Mouse (Mus musculus) heart, postnatal 0 days (tissue): ENCODE results near the gene Fmo6. TPM values are rescaled to one million over a fixed set of nuclear protein-coding genes. Genes with fewer than 3 reads are reported as not detected.

Experiments
- ATAC-seq: fragments of 200-750 bp; cut with Nextera tagmentation; 2 replicates; pipeline ENCODE4 v1.8.0; 2017; ENCODE audit warnings: low read depth, moderate number of reproducible peaks, moderate library complexity; ENCODE audit not compliant: insufficient read depth
- DNase-seq: peaks from one replicate; pipeline ENCODE4 v3.0.0-alpha.2; 2016; ENCODE audit warnings: low spot score
- H3K27ac ChIP-seq: fragments of 300-500 bp; sonication (generic); 2 replicates; pipeline ENCODE4 v1.5.1; 2014; ENCODE audit warnings: low read depth, mild to moderate bottlenecking
- H3K27me3 ChIP-seq: fragments of 300-500 bp; sonication (generic); 2 replicates; pipeline ENCODE4 v1.6.1; 2014; ENCODE audit warnings: low read length, mixed read lengths; ENCODE audit not compliant: control insufficient read depth, insufficient read depth
- H3K36me3 ChIP-seq: fragments of 300-500 bp; sonication (generic); replicated peaks from 2 replicates; pipeline ENCODE4 v1.6.1; 2014; ENCODE audit warnings: low read length, mixed read lengths; ENCODE audit not compliant: control insufficient read depth, insufficient read depth
- H3K4me1 ChIP-seq: fragments of 300-500 bp; sonication (generic); 2 replicates; pipeline ENCODE4 v1.6.1; 2014; ENCODE audit warnings: antibody characterized with exemption; ENCODE audit not compliant: control insufficient read depth, insufficient read depth
- H3K4me2 ChIP-seq: fragments of 300-500 bp; sonication (generic); 2 replicates; pipeline ENCODE4 v1.6.1; 2014; ENCODE audit warnings: low read depth, mild to moderate bottlenecking, low read length, moderate library complexity
- H3K4me3 ChIP-seq: fragments of 300-500 bp; sonication (generic); 2 replicates; pipeline ENCODE4 v1.5.1; 2014; ENCODE audit warnings: low read depth, low read length
- H3K9ac ChIP-seq: fragments of 300-500 bp; sonication (generic); replicated peaks from 2 replicates; pipeline ENCODE4 v1.6.1; 2014; ENCODE audit warnings: low read depth, low read length, mixed read lengths
- H3K9me3 ChIP-seq: fragments of 300-500 bp; sonication (generic); replicated peaks from 2 replicates; pipeline ENCODE4 v1.6.1; 2016; ENCODE audit warnings: low read length; ENCODE audit not compliant: control insufficient read depth
- CTCF ChIP-seq: IDR thresholded peaks from 2 replicates; pipeline ENCODE4 v1.5.1; 2016; ENCODE audit warnings: antibody characterized with exemption, control low read depth, low read depth
- EP300 ChIP-seq: IDR thresholded peaks from 2 replicates; pipeline ENCODE4 v1.6.1; 2016; ENCODE audit warnings: antibody characterized with exemption, low read depth
- WGBS: fragments of 180-500 bp; shearing (Covaris S2); extraction: QIAGEN DNeasy Blood & Tissue Kit; methylation state at CpG from one replicate; pipeline ENCODE4 v1.1.7; 2014; 5-methylcytosine and 5-hydroxymethylcytosine counted together
- polyA plus RNA-seq: library from polyadenylated mRNA; unstranded; fragments of >200 nt; fragmentation: Nextera tagmentation; extraction: Ambion mirVana; gene quantifications from 2 replicates; pipeline ENCODE4 v1.2.1, GENCODE M21; 2015
- total RNA-seq: library from RNA; depleted of rRNA; stranded (reverse); fragments of >200 nt; gene quantifications from 2 replicates; pipeline ENCODE4 v1.2.3, GENCODE M21; 2014; ENCODE audit warnings: low replicate concordance; rRNA removed

Gene Fmo6
- total RNA-seq, result not detected in 2 replicates
- polyA plus RNA-seq, result not detected in 2 replicates

DNA sequence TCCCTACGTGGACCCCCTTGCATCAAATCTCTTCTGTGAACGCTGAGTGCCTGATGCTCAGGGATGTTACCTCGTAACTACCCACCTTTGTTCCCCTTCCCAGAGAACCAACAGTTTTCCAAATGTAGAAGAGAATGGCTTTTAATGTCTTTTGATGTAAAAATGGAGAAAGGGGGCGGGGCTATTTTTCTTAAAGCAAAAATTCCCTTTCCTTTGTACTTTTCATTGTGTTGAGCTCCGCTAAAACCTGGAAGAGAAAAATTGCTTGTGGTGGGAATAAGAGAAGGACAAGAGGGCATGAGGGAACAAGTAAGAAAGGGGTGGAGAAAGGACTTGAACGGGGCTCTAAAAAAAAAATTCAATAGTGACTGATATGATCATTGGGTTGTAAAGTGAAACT lies at the start of gene Fmo6:
Fmo6 (minus strand) TSS at position 101 of the 400 bp plus-strand sequence.
- no peaks in the 10 kb centered on the region for H3K36me3 ChIP-seq
- DNase-seq, result no peak
- H3K9me3 ChIP-seq, result no peaks in the 10 kb centered on the region
- H3K4me1 ChIP-seq, result no peaks in the 10 kb centered on the region
- H3K27ac ChIP-seq, result no peak within 1 kb of the TSS
- H3K4me2 ChIP-seq, result no peak within 1 kb of the TSS
- no peaks in the 10 kb centered on the region for H3K27me3 ChIP-seq
- no peak within 1 kb of the TSS for H3K4me3 ChIP-seq
- WGBS, result 75% methylated on average over 6 of the region's 6 CpGs
- TF ChIP-seq CTCF, result no peak
- no peak for TF ChIP-seq EP300
- H3K9ac ChIP-seq, result no peak within 1 kb of the TSS
- no peak for ATAC-seq

DNA sequence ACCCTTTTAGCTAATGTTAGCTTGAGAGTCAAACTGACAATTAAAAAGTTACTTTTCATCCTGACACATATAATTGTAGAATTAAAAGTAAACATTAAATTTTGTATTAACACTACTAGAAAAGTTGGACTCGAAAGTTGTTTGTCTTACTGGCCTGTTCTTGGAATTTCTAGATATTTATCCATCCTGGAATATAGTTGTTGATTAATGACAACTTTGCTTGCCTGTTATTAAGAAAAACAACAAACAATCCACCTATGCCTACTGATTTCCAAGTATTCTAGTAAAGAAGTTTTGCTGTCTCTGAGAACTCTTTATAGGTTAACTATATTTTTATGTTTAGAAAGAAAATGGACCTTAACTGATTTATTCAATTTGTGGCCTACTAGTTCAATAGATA lies 49.5 kb upstream of the Fmo6 start:
- no peaks in the 10 kb centered on the region for H3K9me3 ChIP-seq
- ATAC-seq, result no peak
- no peak overlapping the region for H3K4me2 ChIP-seq
- no peak overlapping the region for H3K9ac ChIP-seq
- 79% methylated on average over 1 of the region's 1 CpGs for WGBS
- no peak overlapping the region for H3K27ac ChIP-seq
- TF ChIP-seq EP300 (no peak), CTCF (no peak)
- H3K4me3 ChIP-seq, result no peak overlapping the region
- H3K27me3 ChIP-seq, result no peaks in the 10 kb centered on the region
- no peaks in the 10 kb centered on the region for H3K4me1 ChIP-seq
- DNase-seq, result no peak
- no peaks in the 10 kb centered on the region for H3K36me3 ChIP-seq

DNA sequence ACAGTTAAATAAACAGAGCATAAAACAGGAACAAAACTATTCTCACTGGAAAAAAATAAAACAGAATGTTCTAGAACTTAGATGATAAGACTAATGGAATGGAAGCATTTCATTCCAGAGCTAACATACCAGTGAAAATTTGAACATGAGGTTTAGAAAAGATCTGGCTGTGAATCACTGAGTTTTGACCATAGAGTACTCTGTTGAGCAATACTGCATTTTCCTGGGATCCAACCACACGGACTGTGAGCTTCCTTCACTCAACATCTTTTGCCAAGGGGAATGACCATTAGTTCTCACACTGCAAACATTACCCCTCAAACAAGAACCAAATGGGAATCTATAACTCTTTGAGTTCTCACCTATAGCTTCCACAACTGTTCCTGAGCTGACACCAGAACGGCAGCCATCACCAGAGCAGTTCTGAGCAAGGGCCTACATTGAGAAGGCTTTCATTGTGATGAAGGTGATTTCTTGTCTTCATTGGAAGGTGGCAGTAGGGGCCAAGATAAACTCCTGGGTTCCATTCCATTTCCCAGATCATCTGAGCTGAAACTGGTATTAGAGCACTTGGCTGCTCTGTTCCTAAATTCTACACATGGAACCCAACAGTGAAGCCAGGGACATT lies 48.9 kb upstream of the Fmo6 start:
- DNase-seq, result no peak
- 78% methylated on average over 2 of the region's 2 CpGs for WGBS
- no peak overlapping the region for H3K27ac ChIP-seq

DNA sequence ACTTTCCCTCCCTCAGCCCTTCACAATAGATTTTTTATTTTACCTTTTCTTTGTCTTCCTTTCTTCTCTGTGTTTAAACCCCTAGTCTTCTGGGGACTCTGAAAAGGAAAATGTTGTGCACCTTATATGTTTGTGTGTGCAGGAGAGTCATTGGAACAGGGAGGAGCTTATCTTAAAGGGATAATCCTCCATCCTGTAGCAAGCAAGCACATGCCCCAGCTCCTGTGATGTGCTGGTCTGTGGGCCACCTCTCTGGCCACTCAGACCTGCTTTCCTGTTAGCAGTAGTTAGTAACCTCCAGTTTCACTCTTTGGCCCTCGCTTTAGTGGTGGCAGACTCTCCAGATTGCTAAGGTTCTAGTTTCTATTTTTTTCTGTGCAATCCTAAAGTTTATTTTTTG lies 47.1 kb upstream of the Fmo6 start, which contains the start of gene Fmo3:
Fmo3 (minus strand) TSS at position 101 of the 400 bp plus-strand sequence.
- Histone ChIP-seq H3K4me3 (no peak within 1 kb of the TSS), H3K4me2 (no peak within 1 kb of the TSS), H3K36me3 (no peaks in the 10 kb centered on the region), H3K27ac (no peak within 1 kb of the TSS), H3K9me3 (no peaks in the 10 kb centered on the region), H3K4me1 (no peaks in the 10 kb centered on the region), H3K27me3 (no peaks in the 10 kb centered on the region), H3K9ac (no peak within 1 kb of the TSS)
- DNase-seq, result no peak
- TF ChIP-seq CTCF, result no peak
- TF ChIP-seq EP300, result no peak
- ATAC-seq, result no peak
- 56% methylated on average over 1 of the region's 1 CpGs for WGBS

More for the DNA sequence above, 48.9 kb upstream of the Fmo6 start:
- no peak for ATAC-seq
- H3K9me3 ChIP-seq, result no peaks in the 10 kb centered on the region
- H3K27me3 ChIP-seq, result no peaks in the 10 kb centered on the region
- H3K4me2 ChIP-seq, result no peak overlapping the region
- no peak overlapping the region for H3K4me3 ChIP-seq
- H3K4me1 ChIP-seq, result no peaks in the 10 kb centered on the region
- no peaks in the 10 kb centered on the region for H3K36me3 ChIP-seq
- TF ChIP-seq CTCF (no peak), EP300 (no peak)
- no peak overlapping the region for H3K9ac ChIP-seq

DNA sequence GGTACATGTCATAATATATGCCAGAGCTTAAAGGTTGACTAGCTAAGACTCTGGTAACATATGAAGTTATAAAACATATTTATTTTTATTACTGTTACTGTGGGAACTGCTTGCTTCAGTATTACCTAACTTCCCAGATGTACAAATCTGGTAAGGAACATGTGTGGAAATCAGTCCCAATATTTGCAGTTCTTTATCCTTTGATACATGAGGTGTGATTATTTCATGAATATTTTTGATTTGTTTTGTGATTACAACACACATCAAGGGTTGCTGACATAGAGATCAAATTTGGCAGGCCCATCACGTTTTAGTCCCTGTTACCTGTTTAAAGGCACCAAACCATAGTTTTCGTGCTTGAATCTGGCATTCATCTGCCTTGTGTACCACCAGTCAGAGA lies 26.2 kb upstream of the Fmo6 start:
- H3K27me3 ChIP-seq, result no peaks in the 10 kb centered on the region
- DNase-seq (no peak), ATAC-seq (no peak)
- 47% methylated on average over 2 of the region's 2 CpGs for WGBS
- H3K9me3 ChIP-seq, result no peaks in the 10 kb centered on the region
- no peak overlapping the region for H3K4me2 ChIP-seq
- no peaks in the 10 kb centered on the region for H3K36me3 ChIP-seq
- no peaks in the 10 kb centered on the region for H3K4me1 ChIP-seq
- no peak overlapping the region for H3K9ac ChIP-seq
- no peak overlapping the region for H3K27ac ChIP-seq
- H3K4me3 ChIP-seq, result no peak overlapping the region
- TF ChIP-seq EP300 (no peak), CTCF (no peak)

DNA sequence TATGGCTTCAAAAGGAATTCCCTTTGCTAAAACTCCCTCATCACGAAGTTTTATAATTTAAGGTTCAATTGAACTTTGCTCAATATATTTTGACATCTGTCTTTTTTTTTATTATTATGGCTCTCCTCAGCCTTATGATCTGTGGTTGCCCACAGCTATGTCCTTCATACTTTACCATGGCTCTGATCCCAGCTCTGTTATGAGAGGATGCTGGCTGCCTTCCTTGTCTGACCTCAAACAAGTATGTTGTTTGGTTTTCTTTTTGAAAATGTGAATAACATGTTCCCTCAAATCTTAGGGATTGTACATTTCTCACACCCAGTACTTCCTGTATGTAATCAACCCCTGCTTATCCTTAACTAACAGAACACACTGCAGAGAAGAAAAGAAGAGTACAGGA lies 20.1 kb upstream of the Fmo6 start:
- TF ChIP-seq CTCF, result no peak
- TF ChIP-seq EP300, result no peak
- H3K27me3 ChIP-seq, result no peaks in the 10 kb centered on the region
- no peaks in the 10 kb centered on the region for H3K4me1 ChIP-seq
- WGBS, result 78% methylated on average over 1 of the region's 1 CpGs
- no peak overlapping the region for H3K4me3 ChIP-seq
- DNase-seq, result no peak
- no peak overlapping the region for H3K4me2 ChIP-seq
- H3K9ac ChIP-seq, result no peak overlapping the region
- ATAC-seq, result no peak
- H3K36me3 ChIP-seq, result no peaks in the 10 kb centered on the region
- H3K27ac ChIP-seq, result no peak overlapping the region
- H3K9me3 ChIP-seq, result no peaks in the 10 kb centered on the region
